Mouse (Mus musculus) embryo, embryonic 10 days (tissue): Measurements from ENCODE around the gene Zp1.

Experiments
- DNase-seq: peaks from one replicate; pipeline ENCODE4 v3.0.0-alpha.2; 2015; ENCODE audit warnings: low spot score

Gene Zp1

GRCm38 (mm10) chr19:10924220-10924619 is 3.8 kb upstream of the Zp1 start:
- no peak for DNase-seq

- DNase-seq = no peak
Observed at GRCm38 (mm10) chr19:10921058-10921457, 626 bp upstream of the Zp1 start.

GRCm38 (mm10) chr19:10918321-10918991 is 2.0 kb downstream of the Zp1 start:
- DNase-seq = no peak

GRCm38 (mm10) chr19:10916506-10916905 is 3.9 kb downstream of the Zp1 start:
- DNase-seq = no peak

GRCm38 (mm10) chr19:10914870-10915269 is 5.6 kb downstream of the Zp1 start:
- no peak for DNase-seq

- DNase-seq = no peak
Observed at GRCm38 (mm10) chr19:10914291-10914690, 6.1 kb downstream of the Zp1 start.

- no peak for DNase-seq
Observed at GRCm38 (mm10) chr19:10909087-10909721, 11.2 kb downstream of the Zp1 start.

- peak; percentile 75 for DNase-seq
Observed at GRCm38 (mm10) chr19:10907891-10908290, 12.5 kb downstream of the Zp1 start.

GRCm38 (mm10) chr19:10905728-10906000 is 14.8 kb downstream of the Zp1 start:
- no peak for DNase-seq

- peak; percentile 20 for DNase-seq
Observed at GRCm38 (mm10) chr19:10904927-10905727, 15.3 kb downstream of the Zp1 start.

- DNase-seq = no peak
Observed at GRCm38 (mm10) chr19:10904512-10904911, 15.9 kb downstream of the Zp1 start.

- no peak for DNase-seq
Observed at GRCm38 (mm10) chr19:10901046-10901445, 19.4 kb downstream of the Zp1 start.

GRCm38 (mm10) chr19:10900315-10900714 is 20.1 kb downstream of the Zp1 start:
- no peak for DNase-seq

GRCm38 (mm10) chr19:10897491-10897890 is 22.9 kb downstream of the Zp1 start:
- DNase-seq = no peak

- DNase-seq = no peak
Observed at GRCm38 (mm10) chr19:10896849-10897248, 23.6 kb downstream of the Zp1 start.

GRCm38 (mm10) chr19:10895708-10896107 is 24.7 kb downstream of the Zp1 start:
- peak; percentile 25 for DNase-seq

- peak; percentile 98 for DNase-seq
Observed at GRCm38 (mm10) chr19:10895016-10895528, 25.4 kb downstream of the Zp1 start, which contains the start of gene Prpf19. Gene Prpf19 (plus strand): TSS chr19:10895231.

GRCm38 (mm10) chr19:10892201-10892600 is 28.2 kb downstream of the Zp1 start:
- no peak for DNase-seq

GRCm38 (mm10) chr19:10881426-10882154 is 38.8 kb downstream of the Zp1 start, which contains the start of gene Tmem109:
Gene Tmem109 (minus strand): TSS chr19:10882001.
- peak; percentile 99 for DNase-seq

- DNase-seq = no peak
Observed at GRCm38 (mm10) chr19:10880975-10881425, 39.4 kb downstream of the Zp1 start.

GRCm38 (mm10) chr19:10880085-10880974 is 40.1 kb downstream of the Zp1 start:
- peak; percentile 21 for DNase-seq
